Mouse (Mus musculus): ENCODE measurements around the gene Creb5. TPM values are rescaled to one million over a fixed set of nuclear protein-coding genes. Genes with fewer than 3 reads are reported as not detected.

Gene Creb5
- total RNA-seq, 2 experiments from 2014 or later = 0.84 TPM; not detected in 1

DNA sequence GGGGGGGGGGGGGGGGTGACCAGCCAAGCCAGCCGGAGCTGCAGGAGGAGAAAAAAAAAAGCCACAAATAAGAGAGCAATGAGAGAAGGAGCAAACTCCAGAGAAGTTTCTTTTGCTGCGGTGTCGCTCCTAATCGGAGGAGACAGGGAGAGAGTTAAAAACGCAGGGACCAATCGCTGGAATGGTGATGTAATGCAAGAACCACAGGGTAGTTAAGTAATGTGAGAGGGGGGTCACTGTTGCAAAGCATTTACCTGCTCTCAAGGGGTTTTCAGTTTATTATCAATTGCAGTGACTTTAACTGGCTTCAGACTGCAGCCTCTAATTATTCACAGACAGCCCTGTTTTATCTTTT, 286.6 kb downstream of the Creb5 start:
- no peak for ATAC-seq (replicated peaks; ENCODE audit: low FRiP score, poor library complexity, severe bottlenecking)

DNA sequence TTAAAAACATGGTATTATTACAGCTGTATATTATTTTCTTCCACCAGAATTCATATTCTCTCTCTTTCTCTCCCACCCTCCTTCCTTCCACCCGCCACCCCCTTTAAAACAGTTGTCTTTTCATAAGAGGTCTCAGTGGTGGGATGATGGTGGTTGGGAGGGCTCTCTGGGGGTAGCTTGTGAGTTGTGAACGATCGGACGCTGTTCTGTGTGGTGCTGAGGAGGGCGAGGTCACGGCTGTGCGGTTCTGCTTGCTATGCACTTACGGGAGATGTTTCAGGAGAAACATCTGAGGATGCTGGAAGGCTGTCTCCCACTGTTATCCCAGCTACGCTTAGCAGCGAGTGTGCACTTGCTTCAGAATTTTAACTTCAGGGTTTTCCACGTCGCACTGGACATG, 287.0 kb downstream of the Creb5 start:
- ATAC-seq (replicated peaks; ENCODE audit: low FRiP score, poor library complexity, severe bottlenecking) = no peak

DNA sequence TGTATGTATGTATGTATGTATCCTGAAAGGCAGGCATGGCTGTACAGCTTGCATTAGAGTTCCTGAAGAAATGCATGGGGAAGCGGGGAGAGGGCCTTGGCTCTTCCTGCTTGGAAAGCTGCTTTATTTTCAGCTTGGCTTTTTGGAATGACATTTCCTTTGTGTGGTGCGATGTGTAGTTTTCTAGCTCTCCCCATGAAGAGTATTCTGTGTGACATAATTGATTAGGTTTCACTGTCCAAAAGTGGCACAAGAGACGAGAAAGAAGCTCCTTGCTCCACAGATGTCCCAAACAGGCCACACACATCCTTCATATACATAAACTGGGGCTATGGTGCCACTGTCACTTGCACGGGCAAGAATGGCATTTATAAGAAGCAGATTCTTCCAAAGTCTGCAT, 288.1 kb downstream of the Creb5 start:
- no peak for ATAC-seq (replicated peaks; ENCODE audit: low FRiP score, poor library complexity, severe bottlenecking)

DNA sequence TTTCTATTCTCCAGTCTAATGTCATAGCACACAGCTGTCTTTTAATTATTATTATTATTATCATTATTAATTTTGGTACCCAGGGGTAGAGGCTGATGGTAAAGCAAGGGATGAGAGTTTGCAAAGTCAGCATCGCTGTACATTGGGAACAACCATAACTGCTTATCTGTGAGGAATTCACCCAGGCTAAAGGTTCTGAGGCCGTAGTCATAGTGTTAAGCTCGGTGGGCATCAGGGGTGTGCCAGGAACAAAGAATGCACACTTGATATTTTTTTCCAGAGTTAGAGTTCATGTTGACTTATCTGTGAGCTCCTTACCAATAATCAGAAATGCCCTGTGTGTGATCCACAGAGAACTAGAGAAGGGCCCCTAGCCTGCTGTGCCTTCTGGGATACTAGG, 288.8 kb downstream of the Creb5 start:
- no peak for ATAC-seq (replicated peaks; ENCODE audit: low FRiP score, poor library complexity, severe bottlenecking)

DNA sequence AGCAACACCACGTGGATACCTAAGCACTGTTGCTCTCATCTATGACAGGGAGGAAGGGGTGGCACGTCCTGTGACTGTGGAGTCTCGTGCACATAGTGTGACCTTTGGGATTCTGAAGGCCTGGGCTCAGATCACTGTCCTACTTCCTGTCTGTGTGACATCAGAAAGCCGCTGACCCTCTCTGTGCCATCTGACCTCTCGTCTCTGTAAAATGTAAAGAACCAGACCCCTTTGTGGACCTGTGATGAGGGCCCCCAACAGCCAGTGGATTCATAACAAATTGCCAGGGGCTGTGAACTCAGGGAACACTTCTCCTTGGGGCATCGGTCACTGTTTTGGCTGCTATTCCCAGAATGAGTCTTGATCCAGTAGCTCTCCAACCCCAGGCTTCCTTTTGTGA, 289.8 kb downstream of the Creb5 start:
- no peak for ATAC-seq (replicated peaks; ENCODE audit: low FRiP score, poor library complexity, severe bottlenecking)

DNA sequence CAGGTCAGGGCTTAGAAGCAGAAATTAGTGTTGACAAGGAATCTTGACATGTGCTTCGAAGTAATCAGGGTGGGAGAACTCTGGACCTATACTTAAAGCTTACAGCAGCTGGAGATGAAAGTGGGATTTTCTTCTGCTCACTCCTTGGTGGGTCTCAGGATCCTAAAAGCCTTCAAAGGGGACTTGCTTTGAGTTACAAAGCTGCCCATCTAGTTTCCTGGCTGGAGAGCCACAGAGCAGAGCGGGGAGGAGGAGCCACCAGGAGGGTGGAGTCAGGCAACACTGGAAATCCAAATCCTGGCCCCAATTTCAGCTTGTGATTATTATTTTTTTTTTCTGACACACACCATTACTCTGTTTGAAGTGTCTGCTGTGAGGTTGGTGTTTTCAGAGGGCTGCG, 290.7 kb downstream of the Creb5 start:
- no peak for ATAC-seq (replicated peaks; ENCODE audit: low FRiP score, poor library complexity, severe bottlenecking)

DNA sequence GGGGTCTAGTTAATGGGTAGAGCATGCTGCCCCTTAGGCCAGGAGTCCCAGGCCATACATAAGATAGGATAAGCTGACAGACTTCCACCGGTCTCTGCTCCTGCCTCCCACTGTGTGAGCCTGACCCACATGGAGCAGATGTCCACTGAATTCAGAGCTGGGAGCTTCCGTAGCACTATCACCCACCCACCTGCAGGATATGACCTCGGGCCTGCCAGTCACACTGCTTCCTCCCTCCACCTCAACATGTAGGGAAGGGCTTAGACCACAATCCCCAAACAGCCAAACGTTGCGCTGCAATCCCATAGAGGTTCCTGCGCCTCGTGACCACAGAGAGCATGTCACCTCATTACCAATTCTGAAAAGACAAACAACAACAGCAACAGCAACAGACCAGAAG, 293.3 kb downstream of the Creb5 start:
- no peak for ATAC-seq (replicated peaks; ENCODE audit: low FRiP score, poor library complexity, severe bottlenecking)

DNA sequence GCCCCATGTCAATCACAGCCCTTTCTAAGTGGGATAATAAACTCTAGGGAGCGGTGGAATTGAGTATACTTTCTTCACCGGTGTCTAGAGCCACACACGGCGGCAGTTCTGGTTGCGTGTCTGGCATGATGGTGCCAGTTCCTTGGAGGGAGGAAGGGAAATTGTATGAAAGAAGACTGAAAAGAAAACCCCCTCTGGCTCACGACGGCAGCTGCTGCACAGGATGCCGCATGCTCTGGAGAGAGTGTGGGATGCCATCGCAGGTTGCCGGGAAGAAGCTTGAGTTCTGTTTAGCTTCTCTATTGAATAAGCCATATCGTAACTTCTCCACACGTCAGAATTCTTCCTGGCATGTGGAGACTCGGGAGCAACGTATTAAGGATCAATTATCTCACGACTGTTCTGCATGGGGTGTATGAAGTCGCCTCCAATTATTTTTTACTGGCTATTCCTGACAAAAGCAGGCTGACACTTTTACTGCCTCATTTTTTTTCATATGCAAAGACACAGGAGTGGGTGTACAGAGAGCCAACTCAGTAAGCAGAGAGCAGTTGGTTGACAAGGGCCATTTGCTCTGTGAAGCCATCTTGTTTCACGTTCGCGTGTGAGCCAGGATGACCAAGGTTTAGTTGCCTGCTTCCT, 296.3 kb downstream of the Creb5 start:
- no peak for ATAC-seq (replicated peaks; ENCODE audit: low FRiP score, poor library complexity, severe bottlenecking)

DNA sequence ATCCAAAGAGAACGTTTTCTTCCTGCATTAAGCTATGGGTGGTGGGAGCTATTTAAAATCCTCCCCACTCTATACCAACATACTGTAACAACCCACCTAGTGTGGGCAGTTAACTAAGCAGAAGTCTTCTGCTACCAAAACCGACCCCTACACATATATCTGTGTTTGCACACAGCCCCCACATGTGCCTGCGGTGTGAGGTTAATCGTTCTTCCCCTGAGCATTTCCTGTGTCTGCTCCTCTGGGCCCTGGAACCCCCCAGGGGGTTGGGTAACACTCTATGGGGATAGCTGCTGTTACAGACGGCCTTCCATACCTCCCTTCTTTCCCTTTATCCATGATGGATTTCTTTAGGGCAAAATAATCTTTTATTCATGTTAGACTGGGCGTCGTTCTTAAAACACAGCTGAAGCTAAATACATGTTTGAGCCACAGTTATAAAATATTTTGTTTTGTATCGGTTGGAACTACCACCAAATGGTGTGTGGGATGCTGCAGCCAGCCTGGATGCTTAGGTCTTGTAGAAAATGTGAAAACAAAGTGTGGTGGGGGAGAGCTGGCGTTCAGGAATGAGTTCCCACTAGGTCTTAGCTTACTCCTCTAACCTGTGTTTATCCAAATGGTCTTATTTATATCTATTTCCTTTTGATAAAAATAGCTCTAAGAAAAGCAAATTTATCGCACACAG, 297.8 kb downstream of the Creb5 start:
- ATAC-seq (replicated peaks; ENCODE audit: low FRiP score, poor library complexity, severe bottlenecking) = no peak

DNA sequence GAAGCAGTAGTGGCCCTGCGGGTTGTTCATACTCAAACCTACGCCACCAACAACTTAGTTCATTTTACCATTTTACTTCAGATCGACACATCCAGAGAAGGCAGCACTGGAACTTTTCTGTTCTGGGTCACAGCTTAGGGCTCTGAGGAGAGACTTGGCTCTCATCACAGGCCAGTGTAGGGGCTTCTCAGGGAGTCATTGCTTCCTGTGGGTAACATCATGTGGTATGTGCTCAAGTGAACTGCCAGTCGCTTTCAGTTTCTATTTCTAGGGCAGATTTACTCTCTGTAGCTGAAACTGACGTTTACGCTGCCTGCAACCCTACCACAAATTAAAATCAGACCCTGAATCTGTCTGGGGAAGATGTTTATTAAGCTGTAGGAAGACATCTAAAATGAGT, 302.7 kb downstream of the Creb5 start:
- no peak for ATAC-seq (replicated peaks; ENCODE audit: low FRiP score, poor library complexity, severe bottlenecking)

DNA sequence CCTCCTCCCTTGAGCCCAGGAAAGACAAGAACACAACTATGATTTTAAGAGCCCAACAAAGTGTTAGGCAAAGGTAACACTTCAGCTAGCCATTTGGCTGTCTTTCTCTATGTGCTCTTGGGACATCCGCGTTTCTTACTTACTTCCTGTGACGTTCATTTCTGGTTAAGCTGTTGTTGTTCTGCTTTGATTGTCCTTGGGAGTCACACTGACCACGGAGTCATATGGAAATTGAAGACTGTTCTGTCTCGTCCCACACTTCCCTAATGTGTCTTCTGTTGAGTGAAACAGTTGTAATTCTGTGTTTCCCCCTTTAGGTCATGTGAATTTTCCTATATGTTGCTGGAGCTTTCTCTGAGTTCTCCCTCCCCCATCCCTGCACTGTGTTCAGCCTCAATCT, 305.2 kb downstream of the Creb5 start:
- no peak for ATAC-seq (replicated peaks; ENCODE audit: low FRiP score, poor library complexity, severe bottlenecking)

DNA sequence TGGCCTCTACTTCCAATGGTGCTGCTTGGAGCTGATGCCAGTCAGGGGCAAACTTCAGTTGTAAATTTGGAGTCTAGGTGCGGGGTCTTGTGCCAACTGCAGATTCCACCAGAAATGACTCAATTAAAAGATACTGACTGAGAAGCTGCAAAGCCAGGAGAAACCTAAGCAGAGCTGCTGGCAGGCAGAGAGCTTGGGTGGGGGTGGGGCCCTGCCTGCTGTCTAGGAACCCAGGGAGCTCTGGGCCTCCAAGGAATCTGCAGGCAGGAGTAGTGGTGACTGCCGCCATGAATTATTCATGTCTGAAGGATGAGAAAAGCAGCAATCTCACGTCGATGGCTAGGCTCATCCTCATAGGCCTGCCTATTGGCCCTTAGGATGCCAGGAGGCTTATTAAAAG, 306.5 kb downstream of the Creb5 start:
- ATAC-seq (replicated peaks; ENCODE audit: low FRiP score, poor library complexity, severe bottlenecking) = no peak

DNA sequence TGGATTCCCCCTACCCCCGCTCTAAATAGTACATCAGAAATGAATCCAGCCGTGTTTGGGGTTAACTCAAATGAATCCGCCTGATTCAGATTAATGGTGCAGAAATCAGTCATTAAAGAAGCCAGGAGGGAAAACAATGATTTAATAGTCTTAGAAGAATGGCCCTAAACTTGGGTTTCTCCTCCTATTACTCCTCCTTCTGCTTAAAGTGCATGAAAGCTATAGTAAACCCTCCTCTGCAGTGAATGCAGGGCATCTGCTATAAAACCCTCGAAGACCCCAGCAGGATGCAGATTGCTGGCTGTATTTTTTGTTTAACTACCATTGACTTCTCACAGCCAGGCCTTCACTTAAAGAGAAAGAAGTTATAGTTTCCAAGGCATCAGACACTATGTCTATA, 307.2 kb downstream of the Creb5 start:
- no peak for ATAC-seq (replicated peaks; ENCODE audit: low FRiP score, poor library complexity, severe bottlenecking)

DNA sequence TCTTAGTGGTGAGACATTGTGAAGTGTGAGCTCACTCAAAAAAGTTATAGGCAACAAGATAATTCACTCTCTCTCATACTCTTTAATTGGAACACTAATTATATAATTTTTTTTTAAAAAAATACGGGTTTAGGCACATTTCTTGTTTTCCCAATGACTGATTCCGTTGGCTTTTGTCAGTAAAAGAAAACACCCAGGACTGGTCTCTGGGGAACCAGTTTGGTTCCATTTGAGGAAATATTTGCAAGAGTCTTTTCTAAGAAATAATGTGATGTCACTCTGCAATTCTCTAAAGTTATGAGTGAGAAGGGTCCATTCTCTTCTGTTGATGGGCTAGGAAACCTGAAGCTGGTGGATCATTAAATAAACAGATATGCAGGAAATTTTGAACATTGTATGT, 309.3 kb downstream of the Creb5 start:
- ATAC-seq (replicated peaks; ENCODE audit: low FRiP score, poor library complexity, severe bottlenecking) = no peak

DNA sequence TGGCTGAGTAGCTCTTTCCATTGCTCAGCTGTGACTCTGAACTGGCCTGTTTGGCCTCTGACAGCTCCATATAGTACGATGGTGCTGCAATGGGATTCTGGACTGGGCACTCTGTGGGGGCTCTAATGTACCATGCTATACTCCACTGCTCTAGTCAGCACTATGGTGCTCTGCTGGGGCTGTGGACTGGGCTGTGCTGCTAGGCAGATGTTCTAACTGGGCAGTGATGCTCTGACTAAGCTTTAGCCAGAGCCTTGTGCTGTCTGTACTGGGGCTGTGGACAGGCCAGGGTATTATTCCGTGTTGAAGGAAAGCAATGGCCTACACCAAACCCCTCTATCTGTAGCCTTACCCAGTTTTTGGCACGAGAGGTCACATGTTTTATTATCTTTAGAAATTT, 316.0 kb downstream of the Creb5 start:
- ATAC-seq (replicated peaks; ENCODE audit: low FRiP score, poor library complexity, severe bottlenecking) = no peak

DNA sequence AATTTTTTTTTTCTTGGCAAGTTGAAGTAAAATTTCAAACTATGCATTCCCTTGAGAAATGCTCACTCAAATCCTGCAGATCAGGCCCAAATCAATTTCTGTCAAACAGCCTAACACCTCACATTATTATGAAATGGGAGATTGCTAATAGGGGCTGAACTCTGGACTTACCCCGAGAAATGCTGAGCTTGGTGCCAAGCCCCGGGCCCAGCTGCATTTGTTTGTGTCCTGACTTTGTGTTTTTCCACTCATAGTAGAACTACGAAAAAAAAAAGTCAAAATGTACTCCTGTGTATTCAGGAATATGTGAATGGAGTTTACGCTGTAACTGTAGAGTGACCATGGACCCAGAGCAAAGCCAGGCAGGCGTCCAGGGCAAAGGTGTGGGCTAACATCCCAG, 316.6 kb downstream of the Creb5 start:
- no peak for ATAC-seq (replicated peaks; ENCODE audit: low FRiP score, poor library complexity, severe bottlenecking)

DNA sequence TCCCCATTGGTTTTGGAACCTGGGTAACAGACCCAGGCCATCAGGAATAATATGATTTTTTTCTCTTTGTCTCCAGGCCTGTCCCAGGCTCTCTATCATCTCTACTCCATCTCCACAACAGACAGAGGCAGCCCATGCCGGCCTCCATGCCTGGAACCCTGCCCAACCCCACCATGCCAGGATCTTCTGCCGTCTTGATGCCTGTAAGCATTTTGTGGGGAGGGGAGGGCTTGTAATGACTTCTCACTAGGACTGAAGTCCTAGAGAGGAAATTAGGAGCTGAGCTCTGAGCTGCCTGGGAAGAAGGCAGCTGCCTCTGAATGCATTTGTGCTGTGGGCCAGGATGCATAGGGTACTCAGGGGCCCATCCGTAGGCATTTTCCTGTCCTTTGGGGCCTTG, 317.3 kb downstream of the Creb5 start:
- ATAC-seq (replicated peaks; ENCODE audit: low FRiP score, poor library complexity, severe bottlenecking) = no peak

DNA sequence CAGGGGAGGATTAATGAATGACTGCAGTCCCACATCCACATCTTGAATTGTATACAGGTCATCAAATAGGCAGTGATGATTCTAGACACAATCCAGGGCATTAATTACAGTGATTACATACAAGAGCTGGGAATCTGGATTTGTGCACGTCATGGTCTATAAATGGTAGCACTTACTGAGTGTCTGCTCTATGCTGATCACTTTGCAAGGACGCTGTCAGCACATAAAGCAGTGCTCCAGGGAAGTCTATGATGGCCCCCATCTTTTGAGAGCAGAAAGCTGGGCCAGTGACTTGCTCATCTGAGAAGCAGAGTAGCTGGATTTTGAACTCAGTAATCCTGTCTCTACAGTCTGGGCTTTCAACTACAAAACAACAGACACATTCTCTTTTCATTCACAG, 318.1 kb downstream of the Creb5 start:
- no peak for ATAC-seq (replicated peaks; ENCODE audit: low FRiP score, poor library complexity, severe bottlenecking)

DNA sequence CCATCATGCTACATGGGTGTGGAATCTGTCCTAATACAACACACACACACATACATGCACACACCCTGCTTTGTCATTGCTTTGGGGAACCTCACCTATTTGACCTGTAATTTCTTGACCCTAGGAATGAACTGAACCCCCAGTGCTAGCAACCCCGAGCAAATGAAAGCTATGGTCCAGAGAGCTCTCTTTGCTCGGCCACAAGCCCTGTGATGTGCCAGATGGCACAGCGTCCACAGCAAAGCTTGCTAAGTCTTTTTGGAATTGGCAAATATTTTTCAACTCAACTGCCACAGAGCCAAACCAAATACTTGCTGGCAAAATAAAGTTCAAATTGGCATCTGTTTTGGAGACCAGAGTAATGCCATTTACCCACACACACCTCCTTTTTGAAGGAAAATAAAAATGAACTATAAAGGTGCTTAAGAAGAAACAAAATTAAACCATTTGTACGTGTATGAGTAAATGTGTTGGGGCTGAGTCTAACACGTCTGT, 324.4 kb downstream of the Creb5 start:
- ATAC-seq (replicated peaks; ENCODE audit: low FRiP score, poor library complexity, severe bottlenecking) = no peak

DNA sequence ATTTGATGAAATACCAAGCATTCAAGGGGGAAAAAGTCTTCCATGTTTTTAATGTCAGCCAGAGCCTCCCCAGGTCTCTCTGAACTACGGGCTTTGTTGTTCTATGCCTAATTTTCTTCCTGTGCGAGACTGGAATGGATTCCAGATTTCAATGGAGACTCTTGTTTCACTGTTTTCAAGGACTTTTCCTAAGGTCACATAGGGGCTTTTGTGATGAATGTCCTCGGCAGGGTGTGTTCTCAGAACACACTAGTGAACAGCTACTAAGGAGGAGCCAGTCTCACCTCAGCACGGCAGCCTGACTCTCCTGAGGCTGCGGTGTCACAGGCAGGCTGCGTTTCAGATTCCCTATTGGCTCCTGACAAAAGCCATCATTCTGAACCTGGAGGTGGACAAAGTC, 325.6 kb downstream of the Creb5 start:
- ATAC-seq (replicated peaks; ENCODE audit: low FRiP score, poor library complexity, severe bottlenecking) = no peak

DNA sequence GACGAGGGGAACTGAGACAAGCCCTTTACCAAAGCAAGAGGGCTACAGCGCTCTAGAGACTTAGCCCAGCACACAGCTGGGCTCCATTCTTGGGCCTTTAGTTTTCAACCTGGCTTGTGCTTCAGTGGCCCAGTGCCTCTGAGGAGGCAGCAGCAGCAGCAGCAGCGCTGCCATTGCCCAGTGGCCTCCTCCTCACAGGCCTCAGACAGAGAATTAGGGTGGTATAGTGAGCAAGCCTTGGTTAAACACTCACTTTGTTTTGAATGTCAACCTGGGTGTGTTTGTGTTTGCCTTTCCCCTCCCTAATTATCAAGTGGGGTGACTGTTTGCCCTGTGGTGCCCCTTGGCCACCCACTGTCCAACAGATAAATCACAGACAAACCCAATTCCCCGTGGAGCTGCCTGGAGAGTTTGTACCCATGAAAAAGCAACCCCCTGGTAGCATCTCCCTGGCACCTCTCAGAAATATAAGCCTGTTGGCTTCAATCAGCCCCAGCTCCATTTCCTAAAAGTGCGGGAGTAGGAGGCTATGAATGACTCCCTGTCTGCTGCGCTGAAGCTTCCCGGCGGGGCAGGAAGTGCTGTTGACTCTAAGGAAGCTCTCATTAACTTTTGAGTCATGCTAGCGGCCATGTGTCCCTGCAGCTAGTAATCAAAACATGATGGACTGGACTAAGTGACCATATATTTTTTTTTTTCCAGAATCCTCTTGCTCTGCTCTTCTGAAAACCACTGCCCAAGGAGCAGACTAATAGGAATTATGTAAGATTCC, 328.6 kb downstream of the Creb5 start:
- ATAC-seq (replicated peaks; ENCODE audit: low FRiP score, poor library complexity, severe bottlenecking) = no peak
